Mouse (Mus musculus) CH12.LX (cell line): ENCODE data around the gene Tmem82. TPM values are rescaled to one million over a fixed set of nuclear protein-coding genes. Genes with fewer than 3 reads are reported as not detected.

Experiments used
- DNase-seq: peaks from one replicate; pipeline ENCODE4 v3.0.0-alpha.2; 2013; ENCODE audit errors: extremely low read depth
- H3K27ac ChIP-seq: 2 replicates; pipeline ENCODE4 v1.5.1; 2012; ENCODE audit warnings: low read depth, mild to moderate bottlenecking, control low read depth, moderate library complexity; ENCODE audit not compliant: insufficient read depth
- H3K27me3 ChIP-seq: replicated peaks from 2 replicates; pipeline ENCODE3; 2012; ENCODE audit warnings: inconsistent platforms
- H3K36me3 ChIP-seq, 2 experiments: replicated peaks in 1 of 2; 2 replicates each; pipeline versions ENCODE3 to v1.6.1; 2012; ENCODE audit warnings: inconsistent platforms in 1 of 2, low read length in 1 of 2, mild to moderate bottlenecking in 1 of 2, mixed read lengths in 1 of 2, moderate library complexity in 1 of 2; ENCODE audit not compliant: control insufficient read depth in 1 of 2, insufficient read depth in 1 of 2
- H3K4me1 ChIP-seq, 2 experiments: 2 replicates each; pipeline ENCODE4 v1.6.1; 2012; ENCODE audit warnings: inconsistent platforms in 1 of 2, moderate library complexity in 1 of 2; ENCODE audit not compliant: insufficient read depth in 2 of 2, control insufficient read depth in 1 of 2
- H3K4me2 ChIP-seq: 2 replicates; pipeline ENCODE4 v1.6.1; 2012; ENCODE audit warnings: low read depth, mild to moderate bottlenecking, control low read depth; ENCODE audit not compliant: poor library complexity, insufficient read depth, severe bottlenecking
- H3K4me3 ChIP-seq, 3 experiments: fragments of 150-350 bp in 1 of 3; sonication (generic) in 1 of 3; replicated peaks in 1 of 3; 2 replicates each; pipeline versions ENCODE3 to v1.5.1; 2011 to 2012; ENCODE audit warnings: low read depth in 2 of 3, low read length in 2 of 3, mild to moderate bottlenecking in 2 of 3, moderate library complexity in 2 of 3, control low read depth in 1 of 3, improper control_type of control experiment in 1 of 3, inconsistent platforms in 1 of 3, mixed read lengths in 1 of 3; ENCODE audit not compliant: poor library complexity in 1 of 3
- H3K79me2 ChIP-seq: replicated peaks from 2 replicates; pipeline ENCODE4 v1.6.1; 2012; ENCODE audit warnings: mild to moderate bottlenecking, moderate library complexity; ENCODE audit not compliant: control insufficient read depth, poor library complexity, insufficient read depth, severe bottlenecking; ENCODE audit errors: extremely low read depth
- H3K9ac ChIP-seq: 2 replicates; pipeline ENCODE4 v1.6.1; 2012; ENCODE audit warnings: low read depth, mild to moderate bottlenecking, control low read depth, moderate library complexity; ENCODE audit not compliant: insufficient read depth
- H3K9me3 ChIP-seq: replicated peaks from 2 replicates; pipeline ENCODE3; 2012; ENCODE audit warnings: low read length, inconsistent platforms, mixed read lengths
- BHLHE40 ChIP-seq: IDR thresholded peaks from 2 replicates; pipeline ENCODE4 v1.6.1; 2011; ENCODE audit warnings: mild to moderate bottlenecking, low read depth, low read length, improper control_type of control experiment
- CHD2 ChIP-seq: IDR thresholded peaks from 2 replicates; pipeline ENCODE4 v1.6.1; 2011; ENCODE audit warnings: low read length, improper control_type of control experiment
- CTCF ChIP-seq, 2 experiments: IDR thresholded peaks in 1 of 2; conservative IDR thresholded peaks in 1 of 2; 2 replicates each; pipeline ENCODE4 v1.5.1; 2011 to 2012; ENCODE audit warnings: low read depth in 2 of 2, low read length in 2 of 2, improper control_type of control experiment in 1 of 2, inconsistent platforms in 1 of 2, mild to moderate bottlenecking in 1 of 2, moderate library complexity in 1 of 2
- E2F4 ChIP-seq: IDR thresholded peaks from 2 replicates; pipeline ENCODE4 v1.6.1; 2011; ENCODE audit warnings: low read depth, low read length, improper control_type of control experiment; ENCODE audit not compliant: insufficient replicate concordance
- ELF1 ChIP-seq: IDR thresholded peaks from 2 replicates; pipeline ENCODE4 v1.6.1; 2014; ENCODE audit warnings: low read depth, mild to moderate bottlenecking, inconsistent platforms, low read length, improper control_type of control experiment
- EP300 ChIP-seq: IDR thresholded peaks from 2 replicates; pipeline ENCODE4 v1.6.1; 2011; ENCODE audit warnings: low read length, improper control_type of control experiment
- ETS1 ChIP-seq: conservative IDR thresholded peaks from 2 replicates; pipeline ENCODE4 v1.6.1; 2012; ENCODE audit warnings: low read depth, mild to moderate bottlenecking, inconsistent platforms, low read length, improper control_type of control experiment, moderate library complexity
- GABPA ChIP-seq: IDR thresholded peaks from 2 replicates; pipeline ENCODE4 v1.6.1; 2012; ENCODE audit warnings: low read depth, low read length, improper control_type of control experiment, inconsistent platforms; ENCODE audit not compliant: insufficient replicate concordance
- HCFC1 ChIP-seq: IDR thresholded peaks from 2 replicates; pipeline ENCODE4 v1.6.1; 2012; ENCODE audit warnings: low read depth, mild to moderate bottlenecking, inconsistent platforms, low read length, improper control_type of control experiment
- IRF4 ChIP-seq: IDR thresholded peaks from 2 replicates; pipeline ENCODE4 v1.6.1; 2014; ENCODE audit warnings: low read depth, mild to moderate bottlenecking, inconsistent platforms, low read length, improper control_type of control experiment
- JUN ChIP-seq: IDR thresholded peaks from 2 replicates; pipeline ENCODE4 v1.6.1; 2011; ENCODE audit warnings: low read depth, mild to moderate bottlenecking, low read length, improper control_type of control experiment, moderate library complexity; ENCODE audit not compliant: insufficient read depth
- JUND ChIP-seq: conservative IDR thresholded peaks from 2 replicates; pipeline ENCODE4 v1.6.1; 2011; ENCODE audit warnings: low read depth, low read length, improper control_type of control experiment
- KAT2A ChIP-seq: IDR thresholded peaks from 2 replicates; pipeline ENCODE4 v1.6.1; 2012; ENCODE audit warnings: low read length, improper control_type of control experiment, inconsistent platforms; ENCODE audit not compliant: insufficient replicate concordance
- MAFK ChIP-seq: IDR thresholded peaks from 2 replicates; pipeline ENCODE4 v1.6.1; 2011; ENCODE audit warnings: low read length, improper control_type of control experiment; ENCODE audit not compliant: insufficient replicate concordance
- MAX ChIP-seq: IDR thresholded peaks from 2 replicates; pipeline ENCODE4 v1.6.1; 2011; ENCODE audit warnings: low read length, improper control_type of control experiment
- MAZ ChIP-seq: IDR thresholded peaks from 2 replicates; pipeline ENCODE4 v1.6.1; 2012; ENCODE audit warnings: low read depth, mild to moderate bottlenecking, inconsistent platforms, low read length, improper control_type of control experiment, moderate library complexity
- MEF2A ChIP-seq: IDR thresholded peaks from 2 replicates; pipeline ENCODE4 v1.6.1; 2014; ENCODE audit warnings: low read depth, mild to moderate bottlenecking, inconsistent platforms, low read length, improper control_type of control experiment, borderline replicate concordance
- MXI1 ChIP-seq: IDR thresholded peaks from 2 replicates; pipeline ENCODE4 v1.6.1; 2011; ENCODE audit warnings: mild to moderate bottlenecking, low read depth, low read length, improper control_type of control experiment
- MYC ChIP-seq: IDR thresholded peaks from 2 replicates; pipeline ENCODE4 v1.6.1; 2011; ENCODE audit warnings: low read depth, mild to moderate bottlenecking, improper control_type of control experiment, low read length
- NELFE ChIP-seq: IDR thresholded peaks from 2 replicates; pipeline ENCODE4 v1.6.1; 2011; ENCODE audit warnings: low read depth, low read length, improper control_type of control experiment
- NRF1 ChIP-seq: IDR thresholded peaks from 2 replicates; pipeline ENCODE4 v1.6.1; 2014; ENCODE audit warnings: low read depth, mild to moderate bottlenecking, inconsistent platforms, low read length, improper control_type of control experiment, moderate library complexity
- POLR2A ChIP-seq: IDR thresholded peaks from 2 replicates; pipeline ENCODE4 v1.6.1; 2011; ENCODE audit warnings: low read depth, mild to moderate bottlenecking, improper control_type of control experiment, low read length
- POLR2AphosphoS2 ChIP-seq: IDR thresholded peaks from 2 replicates; pipeline ENCODE4 v1.6.1; 2011; ENCODE audit warnings: low read depth, low read length, improper control_type of control experiment
- RAD21 ChIP-seq: IDR thresholded peaks from 2 replicates; pipeline ENCODE4 v1.6.1; 2011; ENCODE audit warnings: low read depth, mild to moderate bottlenecking, low read length, improper control_type of control experiment, moderate library complexity
- SIN3A ChIP-seq: IDR thresholded peaks from 2 replicates; pipeline ENCODE4 v1.6.1; 2012; ENCODE audit warnings: low read length, improper control_type of control experiment, inconsistent platforms
- TBP ChIP-seq: conservative IDR thresholded peaks from 2 replicates; pipeline ENCODE4 v1.6.1; 2011; ENCODE audit warnings: low read depth, low read length, improper control_type of control experiment
- TCF12 ChIP-seq: IDR thresholded peaks from 2 replicates; pipeline ENCODE4 v1.6.1; 2014; ENCODE audit warnings: low read depth, mild to moderate bottlenecking, inconsistent platforms, low read length, improper control_type of control experiment
- ZKSCAN1 ChIP-seq: IDR thresholded peaks from 2 replicates; pipeline ENCODE4 v1.6.1; 2012; ENCODE audit warnings: low read depth, inconsistent platforms, low read length, improper control_type of control experiment, borderline replicate concordance
- ZMIZ1 ChIP-seq: IDR thresholded peaks from 2 replicates; pipeline ENCODE4 v1.6.1; 2012; ENCODE audit warnings: low read depth, mild to moderate bottlenecking, inconsistent platforms, low read length, improper control_type of control experiment
- ZNF384 ChIP-seq: IDR thresholded peaks from 2 replicates; pipeline ENCODE4 v1.6.1; 2012; ENCODE audit warnings: low read depth, low read length, improper control_type of control experiment, inconsistent platforms
- dilution Hi-C: fragments of 300-500 bp; cut with MboI; formaldehyde crosslinking; loops from 2 replicates; pipeline ENCODE4 v1.14.3; 2020; ENCODE audit warnings: low sequenced_read_pairs; ENCODE audit not compliant: extremely low pct_unique_long_range_greater_than_20kb, extremely low pct_ligation_motif_present
- in situ Hi-C: fragments of 300-500 bp; cut with MboI; formaldehyde crosslinking; loops from 3 replicates; pipeline ENCODE4 v1.14.3; 2019; ENCODE audit warnings: low sequenced_read_pairs, low pct_ligation_motif_present, low pct_unique_long_range_greater_than_20kb, mixed read lengths
- polyA plus RNA-seq: library from polyadenylated mRNA; unstranded; fragments of >175 nt; gene quantifications from 2 replicates; pipeline ENCODE4 v1.2.1, GENCODE M21; 2012; ENCODE audit warnings: low read depth; ENCODE audit not compliant: insufficient read length
- total RNA-seq, 2 experiments: library from RNA; depleted of rRNA; stranded (reverse); fragments of 300-350 nt in 1 of 2; fragments of >200 nt in 1 of 2; gene quantifications; 2 replicates each; pipeline ENCODE4 v1.2.3; 2012 to 2014

Tmem82 gene
- total and polyA plus RNA-seq, 3 experiments = 0.68 to 5.2 (median 2.7) TPM

DNA sequence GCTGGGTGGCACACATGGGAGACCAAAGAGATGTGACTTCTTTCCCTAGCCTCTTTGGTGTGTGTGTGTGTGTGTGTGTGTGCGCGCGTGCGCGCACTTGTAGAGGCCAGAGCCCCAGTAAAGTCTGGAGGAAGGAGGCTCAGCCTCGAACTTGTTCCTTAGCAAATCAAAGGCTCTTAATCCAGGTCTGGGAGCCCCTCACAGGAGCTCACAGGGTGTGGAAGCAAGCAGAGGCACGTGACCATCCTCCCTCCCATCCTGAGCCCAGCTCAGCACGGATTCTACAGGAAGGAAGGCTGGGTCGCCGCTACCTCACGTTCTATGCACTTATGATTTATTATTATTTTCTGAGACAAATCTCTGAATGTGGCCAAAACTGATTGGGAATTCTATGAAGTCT lies 42.0 kb downstream of the Tmem82 start:
- TF ChIP-seq ZMIZ1 (no peak), CTCF (conservative IDR thresholded peaks at IDR 0.05 in 1 of 2, IDR thresholded peaks at IDR 0.05 in 1 of 2; ENCODE audit: low read depth in 2 of 2, low read length in 2 of 2) (no peak)
- in situ Hi-C loops (no loop called here), dilution Hi-C loops (no loop called here)
- DNase-seq = no peak
- peaks cover 6% of the 10 kb centered on the region for H3K9me3 ChIP-seq
- H3K27ac ChIP-seq = no peak overlapping the region
- no peaks in the 10 kb centered on the region for H3K36me3 ChIP-seq
- H3K4me1 ChIP-seq = peaks cover 3 to 24% of the 10 kb centered on the region in 2 experiments
- H3K9ac ChIP-seq = no peak overlapping the region
- H3K4me2 ChIP-seq = no peak overlapping the region
- no peak overlapping the region for H3K4me3 ChIP-seq
- H3K79me2 ChIP-seq = no peaks in the 10 kb centered on the region
- no peaks in the 10 kb centered on the region for H3K27me3 ChIP-seq

DNA sequence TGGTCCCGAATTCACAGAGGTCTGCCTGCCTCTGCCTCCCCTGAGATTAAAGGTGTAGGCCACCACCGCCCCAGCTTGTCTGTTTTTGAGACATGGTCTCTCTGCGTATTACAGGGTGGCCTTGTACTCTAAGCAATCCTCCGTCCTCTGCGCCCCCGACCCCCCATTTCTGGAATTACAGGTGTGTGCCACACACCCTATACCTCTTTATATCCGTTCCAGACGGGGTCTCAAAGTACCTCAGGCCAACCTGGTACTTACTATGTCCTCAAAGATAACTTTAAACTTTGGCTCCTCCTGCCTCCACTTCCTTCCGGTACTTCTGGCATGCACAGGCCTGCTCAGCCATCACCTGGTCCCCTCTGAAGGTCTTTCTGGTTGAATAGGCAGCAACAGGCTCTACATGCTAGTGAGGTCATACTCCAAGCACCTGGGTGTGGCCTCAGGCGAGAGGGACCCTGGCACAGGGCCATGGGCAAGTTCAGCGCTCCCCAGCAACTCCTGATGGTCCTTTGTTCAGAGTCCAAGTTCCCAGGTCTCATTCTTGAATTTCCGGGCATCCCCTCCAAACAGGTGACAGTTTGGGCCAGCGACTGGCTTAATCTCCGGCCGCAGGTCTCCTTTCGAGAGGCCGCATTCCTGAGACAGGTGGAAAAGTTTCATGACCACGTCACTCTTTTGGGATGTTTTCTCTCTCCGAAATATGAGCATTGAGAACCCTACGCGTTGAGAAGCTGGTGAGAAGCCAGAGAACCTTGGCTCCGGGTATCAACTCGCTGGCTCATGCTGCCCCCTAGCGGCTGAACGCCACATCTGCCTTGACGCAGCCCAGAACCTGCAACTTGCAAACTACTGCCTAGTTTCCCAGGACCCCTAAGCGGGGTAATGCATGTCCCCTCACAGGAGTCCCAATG lies 43.4 kb downstream of the Tmem82 start:
- in situ Hi-C loops (no loop called here), dilution Hi-C loops (no loop called here)
- no peaks in the 10 kb centered on the region for H3K27me3 ChIP-seq
- DNase-seq = peak; percentile 83
- H3K9me3 ChIP-seq = peaks cover 6% of the 10 kb centered on the region
- H3K4me1 ChIP-seq = peaks cover 3 to 24% of the 10 kb centered on the region in 2 experiments
- peak overlapping the region; percentile 2; the same call in 1 of the 2 replicates for H3K27ac ChIP-seq
- peak overlapping the region; percentile 73; the same call in 1 of the 2 replicates for H3K9ac ChIP-seq
- peak overlapping the region; percentile 39 for H3K4me2 ChIP-seq
- no peaks in the 10 kb centered on the region for H3K36me3 ChIP-seq
- no peaks in the 10 kb centered on the region for H3K79me2 ChIP-seq
- H3K4me3 ChIP-seq = peak overlapping the region; percentile 2 to 51 (median 46)
- TF ChIP-seq MAX (no peak), HCFC1 (0 out of 2 replicates have a peak, but pooled peaks have one; percentile 19), NELFE (0 out of 2 replicates have a peak, but pooled peaks have one; percentile 32), GABPA (no peak), MAFK (no peak), IRF4 (no peak), ELF1 (peak; percentile 64; the same call in 1 of the 2 replicates), ETS1 (peak; percentile 77), KAT2A (no peak), NRF1 (no peak), CHD2 (no peak), JUN (no peak), MEF2A (peak; percentile 20; the same call in 1 of the 2 replicates), E2F4 (no peak), TBP (no peak), POLR2A (peak; percentile 54), CTCF (conservative IDR thresholded peaks at IDR 0.05 in 1 of 2, IDR thresholded peaks at IDR 0.05 in 1 of 2; ENCODE audit: low read depth in 2 of 2, low read length in 2 of 2) (peak; percentile 74 to 95), BHLHE40 (peak; percentile 49; the same call in 1 of the 2 replicates), MYC (0 out of 2 replicates have a peak, but pooled peaks have one; percentile 13), RAD21 (peak; percentile 94), EP300 (peak; percentile 50; the same call in 1 of the 2 replicates), POLR2AphosphoS2 (no peak), MAZ (no peak), MXI1 (no peak; the same call in 1 of the 2 replicates), ZNF384 (no peak), SIN3A (no peak), ZKSCAN1 (no peak), JUND (no peak; the same call in 1 of the 2 replicates), TCF12 (peak; percentile 84)
